Mouse (Mus musculus) limb, embryonic 11.5 days (tissue): Measurements from ENCODE around the gene Six3. TPM values are rescaled to one million over a fixed set of nuclear protein-coding genes. Genes with fewer than 3 reads are reported as not detected.

Experiments
- ATAC-seq: fragments of 200-750 bp; cut with Nextera tagmentation; 2 replicates; pipeline ENCODE4 v1.8.0; 2017; ENCODE audit warnings: low read depth; ENCODE audit not compliant: insufficient number of reproducible peaks, low FRiP score, low TSS enrichment
- DNase-seq: peaks from one replicate; pipeline ENCODE4 v3.0.0-alpha.2; 2015; ENCODE audit warnings: low spot score
- H3K27ac ChIP-seq: fragments of 300-500 bp; sonication (generic); replicated peaks from 2 replicates; pipeline ENCODE4 v1.5.1; 2014; ENCODE audit warnings: low read depth, mild to moderate bottlenecking, low read length
- H3K27me3 ChIP-seq: fragments of 300-500 bp; sonication (generic); 2 replicates; pipeline ENCODE4 v1.6.1; 2014; ENCODE audit warnings: mild to moderate bottlenecking, low read length, mixed read lengths; ENCODE audit not compliant: control insufficient read depth, insufficient read depth
- H3K36me3 ChIP-seq: fragments of 300-500 bp; sonication (generic); 2 replicates; pipeline ENCODE4 v1.6.1; 2014; ENCODE audit warnings: mild to moderate bottlenecking, low read length, moderate library complexity, mixed read lengths; ENCODE audit not compliant: control insufficient read depth, insufficient read depth
- H3K4me1 ChIP-seq: fragments of 300-500 bp; sonication (generic); 2 replicates; pipeline ENCODE4 v1.6.1; 2014; ENCODE audit warnings: low read length, mixed read lengths; ENCODE audit not compliant: control insufficient read depth, insufficient read depth
- H3K4me2 ChIP-seq: fragments of 300-500 bp; sonication (generic); 2 replicates; pipeline ENCODE4 v1.6.1; 2014; ENCODE audit warnings: low read depth, mild to moderate bottlenecking, moderate library complexity; ENCODE audit not compliant: severe bottlenecking
- H3K4me3 ChIP-seq: fragments of 300-500 bp; sonication (generic); 2 replicates; pipeline ENCODE4 v1.5.1; 2014; ENCODE audit warnings: low read depth, low read length
- H3K9ac ChIP-seq: fragments of 300-500 bp; sonication (generic); 2 replicates; pipeline ENCODE4 v1.6.1; 2014; ENCODE audit warnings: mild to moderate bottlenecking, low read length
- H3K9me3 ChIP-seq: fragments of 300-500 bp; sonication (generic); 2 replicates; pipeline ENCODE4 v1.6.1; 2016; ENCODE audit warnings: low read length; ENCODE audit not compliant: control insufficient read depth
- WGBS: fragments of 180-500 bp; shearing (Covaris S2); extraction: QIAGEN DNeasy Blood & Tissue Kit; methylation state at CpG from one replicate; pipeline ENCODE4 v1.1.7; 2014; 5-methylcytosine and 5-hydroxymethylcytosine counted together
- polyA plus RNA-seq: library from polyadenylated mRNA; unstranded; fragments of >200 nt; fragmentation: Nextera tagmentation; extraction: Ambion mirVana; gene quantifications from 2 replicates; pipeline ENCODE4 v1.2.1, GENCODE M21; 2014

Gene Six3
- polyA plus RNA-seq, 1 experiment from 2014 or later = not detected

DNA sequence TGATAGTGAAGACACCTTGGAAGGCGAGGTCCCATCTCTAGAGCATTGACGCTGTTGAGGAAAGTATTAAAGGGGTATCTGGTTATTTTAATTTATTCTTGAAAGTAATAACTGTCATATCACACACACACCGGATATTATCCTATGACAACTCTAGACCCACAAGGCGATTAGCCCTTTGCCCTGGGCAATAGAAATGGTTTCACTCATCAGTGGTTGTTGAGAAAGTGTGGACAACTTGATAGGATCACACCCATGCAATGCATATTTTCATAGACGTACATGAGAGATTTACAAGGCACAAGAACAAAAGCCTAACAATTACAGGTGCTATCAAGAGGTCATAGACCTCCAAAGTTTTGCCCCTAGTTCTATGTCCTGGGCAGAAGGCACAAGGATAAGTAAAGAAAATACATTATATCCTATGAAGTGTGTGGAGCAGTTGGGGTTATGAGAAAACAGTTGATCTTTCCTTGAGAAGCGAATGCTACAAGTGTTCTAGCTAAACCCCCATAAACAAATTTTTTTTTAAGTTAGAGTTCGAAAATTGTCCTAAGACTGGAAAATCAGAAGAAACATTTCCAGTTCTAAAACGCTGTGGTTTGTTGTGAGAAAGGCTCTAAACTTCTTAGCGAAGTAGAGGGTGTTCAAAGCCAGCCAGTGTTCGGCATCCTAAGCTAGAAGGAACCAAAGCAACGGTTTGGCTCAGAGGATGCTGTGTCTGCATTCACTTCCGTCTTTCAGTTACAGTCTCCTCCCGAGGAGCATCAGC, 3.6 kb upstream of the Six3 start:
- H3K9me3 ChIP-seq = no peaks in the 10 kb centered on the region
- no peak overlapping the region for H3K9ac ChIP-seq
- ATAC-seq = no peak
- H3K36me3 ChIP-seq = no peaks in the 10 kb centered on the region
- 2% methylated on average over 13 of the region's 13 CpGs for WGBS
- DNase-seq = no peak
- no peak overlapping the region for H3K4me2 ChIP-seq
- peaks cover 7% of the 10 kb centered on the region; the same call in 1 of the 2 replicates for H3K4me1 ChIP-seq
- H3K4me3 ChIP-seq = no peak overlapping the region
- H3K27ac ChIP-seq = no peak overlapping the region
- peaks cover 90% of the 10 kb centered on the region for H3K27me3 ChIP-seq

DNA sequence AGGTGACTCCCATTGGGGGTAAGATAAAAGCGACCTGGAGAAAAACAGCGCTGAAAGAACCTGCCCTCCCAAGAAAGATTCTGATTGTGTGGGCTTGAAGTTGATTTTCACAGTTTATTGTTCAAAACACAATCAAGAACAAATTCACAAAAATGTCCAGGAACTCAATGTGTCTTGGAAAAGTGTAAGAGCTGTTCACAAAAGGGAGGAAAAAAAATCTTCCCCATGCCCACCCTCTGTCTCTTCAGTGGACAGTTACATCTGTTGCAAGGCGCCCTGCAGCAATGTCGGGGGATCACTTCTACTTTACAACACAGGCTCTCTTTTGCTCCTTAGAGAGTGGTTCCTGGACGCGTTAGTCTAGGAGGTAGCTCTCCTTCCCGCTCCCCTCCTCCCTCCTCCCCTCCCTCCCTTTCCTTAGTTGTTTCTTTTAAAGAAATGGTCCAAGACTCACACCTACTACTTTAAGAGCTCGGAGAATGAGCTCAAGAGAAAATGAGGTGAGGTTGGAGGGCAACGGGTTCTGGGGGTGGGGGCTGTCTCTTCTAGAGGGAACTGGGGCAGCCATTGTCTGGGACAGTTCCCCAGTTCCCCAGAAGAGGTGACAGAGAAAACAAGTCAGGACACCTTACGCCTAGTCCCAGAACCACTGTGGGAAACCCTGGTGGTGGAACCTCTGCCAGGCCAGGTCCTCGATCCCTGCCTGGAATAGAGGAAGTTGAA, 2.9 kb upstream of the Six3 start:
- Histone ChIP-seq H3K4me1 (peaks cover 7% of the 10 kb centered on the region; the same call in 1 of the 2 replicates), H3K36me3 (no peaks in the 10 kb centered on the region), H3K27me3 (peaks cover 90% of the 10 kb centered on the region), H3K4me3 (no peak overlapping the region), H3K4me2 (no peak overlapping the region), H3K9me3 (no peaks in the 10 kb centered on the region), H3K9ac (no peak overlapping the region), H3K27ac (no peak overlapping the region)
- 2% methylated on average over 11 of the region's 11 CpGs for whole genome bisulfite sequencing
- ATAC-seq = no peak
- no peak for DNase-seq

DNA sequence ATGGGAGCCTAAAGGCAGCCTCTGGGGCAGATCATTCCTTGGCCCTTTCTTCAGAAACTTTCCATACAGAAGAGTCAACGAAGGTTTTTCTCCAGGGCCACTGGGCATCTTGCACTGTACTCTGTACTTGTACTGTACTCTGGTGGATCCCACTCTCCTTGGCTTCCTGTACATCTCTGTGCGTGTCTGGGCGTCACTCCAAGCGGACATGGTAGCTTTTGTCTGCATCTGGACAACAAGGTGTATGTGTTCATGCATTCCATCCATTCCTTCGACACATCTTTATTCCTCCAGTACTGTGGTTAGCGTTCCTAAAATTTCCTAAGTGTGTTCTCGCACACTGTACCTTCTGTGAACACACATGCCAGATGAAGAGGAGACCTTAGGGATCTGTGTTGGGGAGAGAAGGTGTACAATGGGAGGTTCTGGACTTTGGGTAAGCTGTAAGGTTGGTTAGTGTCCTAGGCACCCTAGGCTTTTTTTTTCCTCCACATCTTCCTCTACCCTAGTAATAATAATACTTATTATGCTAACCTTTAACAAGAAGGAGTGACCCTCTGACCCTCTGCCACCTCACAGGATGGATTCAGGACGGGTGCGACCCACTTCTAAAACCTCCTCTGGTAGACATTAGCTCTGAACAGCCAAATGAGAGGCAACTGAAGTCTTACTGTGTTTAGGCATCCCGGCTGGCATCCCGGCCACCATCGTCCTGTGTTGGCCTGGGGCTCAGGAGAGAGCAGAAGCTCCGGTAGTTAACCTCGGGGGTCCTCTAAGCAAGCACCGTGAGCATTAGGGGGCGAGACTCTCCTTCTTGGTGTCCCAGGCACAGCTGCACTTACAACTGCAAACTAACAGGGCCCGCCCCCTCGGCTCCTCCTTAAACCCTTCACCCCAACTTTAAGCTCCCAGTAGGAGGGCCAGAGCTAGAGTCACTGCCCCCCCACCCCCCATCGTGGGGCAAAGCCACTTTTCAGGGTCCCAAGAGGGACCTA, 1.6 kb upstream of the Six3 start:
- no peaks in the 10 kb centered on the region for H3K9me3 ChIP-seq
- H3K4me2 ChIP-seq = no peak overlapping the region
- H3K27me3 ChIP-seq = peaks cover 94% of the 10 kb centered on the region
- H3K36me3 ChIP-seq = no peaks in the 10 kb centered on the region
- H3K4me1 ChIP-seq = peaks cover 7% of the 10 kb centered on the region; the same call in 1 of the 2 replicates
- H3K27ac ChIP-seq = no peak overlapping the region
- no peak overlapping the region for H3K9ac ChIP-seq
- WGBS = 4% methylated on average over 19 of the region's 19 CpGs
- DNase-seq = no peak
- H3K4me3 ChIP-seq = no peak overlapping the region
- ATAC-seq = no peak

DNA sequence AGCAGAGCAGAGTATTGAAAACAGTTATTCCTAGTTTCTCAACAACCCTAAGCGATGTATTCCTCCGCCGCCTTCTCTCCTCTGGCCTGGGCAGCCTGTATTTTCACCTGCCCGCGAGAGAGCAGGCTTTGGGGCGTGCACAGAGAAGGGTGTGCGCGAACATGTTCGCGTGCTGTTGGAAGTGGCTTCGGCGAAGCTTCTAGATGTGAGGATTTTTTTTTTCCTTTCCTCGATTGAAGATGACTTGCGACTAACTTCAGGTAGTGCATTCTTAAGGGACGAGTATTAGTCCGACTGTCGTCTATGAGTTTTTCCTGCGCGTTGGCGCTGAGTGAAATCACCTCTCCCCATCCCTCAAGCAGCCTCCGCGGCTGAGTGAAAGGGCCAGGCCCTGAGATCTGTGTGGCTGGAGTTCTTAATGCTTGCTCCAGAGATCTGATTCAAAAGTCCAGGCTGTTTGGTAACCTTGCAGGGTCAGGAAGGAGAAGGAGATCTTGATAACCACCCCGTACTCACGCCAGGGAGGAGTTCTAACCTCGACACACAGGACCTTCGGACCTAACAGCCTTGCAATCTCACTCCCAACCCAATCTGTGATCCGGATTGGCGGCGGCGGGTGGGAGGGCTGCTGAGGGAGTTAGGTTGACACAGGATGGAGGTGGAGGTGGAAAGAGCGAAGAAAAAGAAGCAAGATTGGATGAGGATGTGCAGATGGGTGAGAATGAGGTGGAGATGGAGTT, 712 bp upstream of the Six3 start:
- H3K9ac ChIP-seq = no peak overlapping the region
- H3K4me3 ChIP-seq = no peak overlapping the region
- H3K27me3 ChIP-seq = peaks cover 98% of the 10 kb centered on the region
- H3K36me3 ChIP-seq = no peaks in the 10 kb centered on the region
- DNase-seq = no peak
- peaks cover 7% of the 10 kb centered on the region; the same call in 1 of the 2 replicates for H3K4me1 ChIP-seq
- H3K27ac ChIP-seq = no peak overlapping the region
- WGBS = under 1% methylated on average over 31 of the region's 31 CpGs
- no peak overlapping the region for H3K4me2 ChIP-seq
- H3K9me3 ChIP-seq = no peaks in the 10 kb centered on the region
- ATAC-seq = no peak

DNA sequence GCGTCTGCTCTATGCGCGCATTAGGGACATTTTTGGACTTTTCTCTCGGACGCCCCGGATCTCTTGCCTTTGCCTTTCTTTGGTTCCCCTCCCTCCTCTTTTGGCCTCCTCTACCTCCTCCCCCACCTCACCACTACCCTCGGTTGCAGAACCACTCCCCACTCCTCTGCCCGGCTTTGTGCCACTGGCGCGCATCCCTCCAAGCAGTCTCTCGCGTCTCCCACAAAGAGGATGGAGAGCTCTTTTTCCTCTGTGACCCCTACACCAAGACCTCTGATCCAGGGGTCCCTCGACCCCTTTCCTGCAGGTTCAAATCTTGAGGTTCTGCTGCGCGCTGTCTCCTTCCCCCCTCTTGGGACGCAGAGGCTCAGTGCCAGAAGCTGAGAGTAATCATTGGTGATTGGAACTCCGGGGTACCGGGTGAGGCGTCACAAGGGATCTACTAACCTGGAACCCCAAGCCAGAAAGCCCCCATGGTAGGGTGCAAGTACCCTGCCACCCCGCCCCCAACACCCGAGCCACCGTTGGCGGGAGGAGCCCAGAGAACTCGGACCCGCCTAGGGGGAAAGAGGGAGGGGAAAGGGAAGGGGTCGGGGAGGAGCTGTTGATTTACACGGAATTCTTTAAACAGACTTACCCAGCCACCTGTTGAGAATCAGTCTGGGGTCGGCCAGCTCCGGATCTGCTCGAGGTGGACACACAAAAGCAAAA, 758 bp downstream of the Six3 start:
- Histone ChIP-seq H3K36me3 (no peaks in the 10 kb centered on the region), H3K4me1 (0 out of 2 replicates have a peak, but pooled peaks cover 2% of the 10 kb centered on the region), H3K9me3 (no peaks in the 10 kb centered on the region), H3K9ac (no peak overlapping the region), H3K4me3 (no peak overlapping the region), H3K4me2 (no peak overlapping the region), H3K27ac (no peak overlapping the region), H3K27me3 (peaks cover 98% of the 10 kb centered on the region)
- WGBS = under 1% methylated on average over 30 of the region's 30 CpGs
- no peak for DNase-seq
- no peak for ATAC-seq

DNA sequence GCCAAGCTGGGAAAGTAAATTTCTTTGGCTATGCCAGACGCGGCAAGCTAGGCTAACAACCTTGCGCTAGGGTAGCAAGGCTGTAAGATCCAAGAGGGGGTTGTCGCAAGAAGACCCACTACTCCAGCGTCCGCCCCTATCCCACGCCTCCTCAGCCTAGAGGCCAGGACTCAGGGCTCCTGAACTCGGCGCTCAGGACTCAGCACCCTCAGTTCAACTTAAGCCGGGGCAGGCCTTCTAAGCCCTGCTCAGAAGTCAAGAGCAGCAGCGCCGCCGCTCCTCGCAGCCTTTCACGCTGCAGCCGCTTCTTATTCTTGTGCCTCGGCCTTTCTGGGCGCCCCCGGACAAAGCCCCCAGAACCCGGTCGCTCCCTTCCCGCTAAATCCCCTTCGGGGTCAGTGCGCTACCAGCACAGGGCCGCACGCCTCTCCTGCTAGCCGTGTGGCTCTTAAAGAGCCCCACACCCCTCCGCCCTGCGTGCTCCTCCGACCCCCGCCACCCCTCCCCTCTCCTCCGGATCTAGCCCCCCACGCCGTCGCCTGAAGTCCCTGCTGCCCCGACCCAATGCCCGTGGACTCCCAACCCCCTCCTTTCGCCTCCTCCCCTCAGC, 1.4 kb downstream of the Six3 start:
- Histone ChIP-seq H3K4me1 (0 out of 2 replicates have a peak, but pooled peaks cover 2% of the 10 kb centered on the region), H3K9ac (no peak overlapping the region), H3K27me3 (peaks cover 99% of the 10 kb centered on the region), H3K36me3 (no peaks in the 10 kb centered on the region), H3K4me3 (no peak overlapping the region), H3K9me3 (no peaks in the 10 kb centered on the region), H3K27ac (no peak overlapping the region), H3K4me2 (peak overlapping the region; percentile 15; the same call in 1 of the 2 replicates)
- peak; percentile 57 for DNase-seq
- ATAC-seq = no peak
- under 1% methylated on average over 38 of the region's 38 CpGs for WGBS

DNA sequence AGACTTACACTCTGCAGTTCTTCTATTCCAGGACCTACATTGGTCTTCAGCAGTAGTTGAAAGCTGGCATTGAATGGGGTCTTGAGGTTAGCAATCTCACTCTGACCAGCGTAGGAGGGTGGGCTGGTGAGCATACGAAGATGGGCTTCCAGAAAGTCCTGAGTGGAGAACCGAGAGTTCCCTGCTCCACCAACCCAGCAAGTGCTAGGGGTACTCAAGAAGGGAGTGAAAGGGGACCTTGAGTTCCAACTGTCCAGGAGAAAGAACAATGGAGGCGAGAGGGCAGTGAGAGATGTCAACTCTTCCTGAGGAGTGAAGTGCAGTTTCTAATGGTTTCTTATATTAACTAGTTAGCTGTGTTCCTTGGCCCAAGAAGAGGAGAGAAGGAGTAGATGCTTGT, 2.2 kb downstream of the Six3 start:
- Histone ChIP-seq H3K27me3 (peaks cover 100% of the 10 kb centered on the region), H3K4me1 (0 out of 2 replicates have a peak, but pooled peaks cover 2% of the 10 kb centered on the region), H3K36me3 (no peaks in the 10 kb centered on the region), H3K9me3 (no peaks in the 10 kb centered on the region), H3K4me3 (no peak overlapping the region), H3K27ac (no peak overlapping the region), H3K9ac (no peak overlapping the region), H3K4me2 (no peak overlapping the region)
- DNase-seq (no peak), ATAC-seq (no peak)
- under 1% methylated on average over 4 of the region's 4 CpGs for WGBS
